Mouse (Mus musculus) intestine, embryonic 14.5 days (tissue): ENCODE results near the gene Nebl. TPM values are rescaled to one million over a fixed set of nuclear protein-coding genes. Genes with fewer than 3 reads are reported as not detected.

ENCODE experiments used
- ATAC-seq: fragments of 200-750 bp; cut with Nextera tagmentation; replicated peaks from 2 replicates; pipeline ENCODE4 v1.8.0; 2017; ENCODE audit warnings: low read depth, moderate number of reproducible peaks, moderate TSS enrichment, moderate library complexity; ENCODE audit not compliant: low FRiP score, low TSS enrichment
- DNase-seq: peaks from one replicate; pipeline ENCODE4 v3.0.0-alpha.2; 2018; ENCODE audit warnings: low spot score
- H3K27ac ChIP-seq: fragments of 300-500 bp; sonication (generic); 2 replicates; pipeline ENCODE4 v1.5.1; 2014; ENCODE audit warnings: low read depth, mild to moderate bottlenecking, control low read depth
- H3K27me3 ChIP-seq: fragments of 300-500 bp; sonication (generic); replicated peaks from 2 replicates; pipeline ENCODE4 v1.6.1; 2014; ENCODE audit warnings: low read length, control low read depth; ENCODE audit not compliant: control insufficient read depth, insufficient read depth
- H3K36me3 ChIP-seq: fragments of 300-500 bp; sonication (generic); 2 replicates; pipeline ENCODE4 v1.6.1; 2014; ENCODE audit warnings: low read length, control low read depth; ENCODE audit not compliant: control insufficient read depth, insufficient read depth
- H3K4me1 ChIP-seq: fragments of 300-500 bp; sonication (generic); replicated peaks from 2 replicates; pipeline ENCODE4 v1.6.1; 2014; ENCODE audit warnings: low read length, control low read depth, mixed read lengths; ENCODE audit not compliant: control insufficient read depth, insufficient read depth
- H3K4me2 ChIP-seq: fragments of 300-500 bp; sonication (generic); 2 replicates; pipeline ENCODE4 v1.6.1; 2014; ENCODE audit warnings: low read length
- H3K4me3 ChIP-seq: fragments of 300-500 bp; sonication (generic); 2 replicates; pipeline ENCODE4 v1.5.1; 2014; ENCODE audit warnings: low read depth, low read length, control low read depth, mixed read lengths
- H3K9ac ChIP-seq: fragments of 300-500 bp; sonication (generic); 2 replicates; pipeline ENCODE4 v1.6.1; 2014; ENCODE audit warnings: mild to moderate bottlenecking, low read length
- H3K9me3 ChIP-seq: fragments of 300-500 bp; sonication (generic); 2 replicates; pipeline ENCODE4 v1.6.1; 2016; ENCODE audit warnings: low read length, control low read depth; ENCODE audit not compliant: control insufficient read depth
- WGBS: fragments of 180-500 bp; shearing (Covaris S2); extraction: QIAGEN DNeasy Blood & Tissue Kit; methylation state at CpG from one replicate; pipeline ENCODE4 v1.1.7; 2014; 5-methylcytosine and 5-hydroxymethylcytosine counted together
- polyA plus RNA-seq: library from polyadenylated mRNA; unstranded; fragments of >200 nt; fragmentation: Nextera tagmentation; extraction: Ambion mirVana; gene quantifications from 2 replicates; pipeline ENCODE4 v1.2.1, GENCODE M21; 2014

The Nebl gene
- polyA plus RNA-seq, 1 experiment from 2014 or later, result 0.99 TPM

- no peaks in the 10 kb centered on the region for H3K9me3 ChIP-seq
- WGBS, result 67% methylated on average over 4 of the region's 4 CpGs
- no peaks in the 10 kb centered on the region for H3K27me3 ChIP-seq
- no peaks in the 10 kb centered on the region for H3K36me3 ChIP-seq
- no peak overlapping the region for H3K27ac ChIP-seq
- no peak for DNase-seq
- no peaks in the 10 kb centered on the region for H3K4me1 ChIP-seq
- no peak overlapping the region for H3K4me2 ChIP-seq
- no peak for ATAC-seq
- no peak overlapping the region for H3K9ac ChIP-seq
- H3K4me3 ChIP-seq, result no peak overlapping the region
These were observed 325.2 kb downstream of the Nebl start for GRCm38 (mm10) chr2:17405899-17406531.

GRCm38 (mm10) chr2:17402511-17402910 is 328.8 kb downstream of the Nebl start:
- ATAC-seq, result no peak
- DNase-seq, result no peak
- no peak overlapping the region for H3K4me2 ChIP-seq
- no peaks in the 10 kb centered on the region for H3K27me3 ChIP-seq
- H3K36me3 ChIP-seq, result no peaks in the 10 kb centered on the region
- no peak overlapping the region for H3K27ac ChIP-seq
- WGBS, result 60% methylated on average over 4 of the region's 4 CpGs
- no peaks in the 10 kb centered on the region for H3K9me3 ChIP-seq
- H3K4me1 ChIP-seq, result no peaks in the 10 kb centered on the region
- H3K9ac ChIP-seq, result no peak overlapping the region
- H3K4me3 ChIP-seq, result no peak overlapping the region

- Histone ChIP-seq H3K9me3 (no peaks in the 10 kb centered on the region), H3K4me2 (no peak overlapping the region), H3K27me3 (no peaks in the 10 kb centered on the region), H3K36me3 (no peaks in the 10 kb centered on the region), H3K4me1 (no peaks in the 10 kb centered on the region), H3K4me3 (no peak overlapping the region), H3K27ac (no peak overlapping the region), H3K9ac (no peak overlapping the region)
- DNase-seq (no peak), ATAC-seq (no peak)
- WGBS, result 82% methylated on average over 5 of the region's 5 CpGs
These were observed 335.0 kb downstream of the Nebl start for GRCm38 (mm10) chr2:17396235-17396634.

GRCm38 (mm10) chr2:17391389-17391788 is 339.9 kb downstream of the Nebl start:
- Histone ChIP-seq H3K4me1 (no peaks in the 10 kb centered on the region), H3K4me2 (no peak overlapping the region), H3K27me3 (no peaks in the 10 kb centered on the region), H3K27ac (no peak overlapping the region), H3K9me3 (no peaks in the 10 kb centered on the region), H3K9ac (no peak overlapping the region), H3K36me3 (no peaks in the 10 kb centered on the region), H3K4me3 (no peak overlapping the region)
- 84% methylated on average over 5 of the region's 5 CpGs for WGBS
- no peak for DNase-seq
- no peak for ATAC-seq

- Histone ChIP-seq H3K36me3 (no peaks in the 10 kb centered on the region), H3K4me2 (no peak overlapping the region), H3K9ac (no peak overlapping the region), H3K4me1 (no peaks in the 10 kb centered on the region), H3K9me3 (no peaks in the 10 kb centered on the region), H3K27me3 (no peaks in the 10 kb centered on the region), H3K4me3 (no peak overlapping the region), H3K27ac (no peak overlapping the region)
- WGBS, result 83% methylated on average over 7 of the region's 7 CpGs
- no peak for ATAC-seq
- no peak for DNase-seq
These were observed 340.6 kb downstream of the Nebl start for GRCm38 (mm10) chr2:17390513-17391200.

GRCm38 (mm10) chr2:17389886-17390285 is 341.4 kb downstream of the Nebl start:
- H3K9me3 ChIP-seq, result no peaks in the 10 kb centered on the region
- no peak overlapping the region for H3K4me2 ChIP-seq
- H3K27ac ChIP-seq, result no peak overlapping the region
- ATAC-seq (no peak), DNase-seq (no peak)
- no peak overlapping the region for H3K4me3 ChIP-seq
- H3K9ac ChIP-seq, result no peak overlapping the region
- H3K27me3 ChIP-seq, result no peaks in the 10 kb centered on the region
- no peaks in the 10 kb centered on the region for H3K36me3 ChIP-seq
- H3K4me1 ChIP-seq, result no peaks in the 10 kb centered on the region
- WGBS, result 84% methylated on average over 2 of the region's 2 CpGs

- no peak overlapping the region for H3K4me3 ChIP-seq
- ATAC-seq (no peak), DNase-seq (no peak)
- H3K27me3 ChIP-seq, result no peaks in the 10 kb centered on the region
- no peak overlapping the region for H3K27ac ChIP-seq
- H3K9me3 ChIP-seq, result no peaks in the 10 kb centered on the region
- H3K36me3 ChIP-seq, result no peaks in the 10 kb centered on the region
- WGBS, result 98% methylated on average over 4 of the region's 4 CpGs
- no peaks in the 10 kb centered on the region for H3K4me1 ChIP-seq
- no peak overlapping the region for H3K4me2 ChIP-seq
- no peak overlapping the region for H3K9ac ChIP-seq
These were observed 341.9 kb downstream of the Nebl start for GRCm38 (mm10) chr2:17389379-17389778.

- H3K4me1 ChIP-seq, result no peaks in the 10 kb centered on the region
- no peak overlapping the region for H3K4me3 ChIP-seq
- H3K27me3 ChIP-seq, result no peaks in the 10 kb centered on the region
- no peak for DNase-seq
- H3K36me3 ChIP-seq, result no peaks in the 10 kb centered on the region
- H3K4me2 ChIP-seq, result no peak overlapping the region
- no peak for ATAC-seq
- no peaks in the 10 kb centered on the region for H3K9me3 ChIP-seq
- H3K27ac ChIP-seq, result no peak overlapping the region
- WGBS, result 95% methylated on average over 1 of the region's 1 CpGs
- no peak overlapping the region for H3K9ac ChIP-seq
These were observed 349.0 kb downstream of the Nebl start for GRCm38 (mm10) chr2:17382227-17382626.

- H3K36me3 ChIP-seq, result no peaks in the 10 kb centered on the region
- no peak for DNase-seq
These were observed 355.3 kb downstream of the Nebl start for GRCm38 (mm10) chr2:17375916-17376315.

More at GRCm38 (mm10) chr2:17375916-17376315, 355.3 kb downstream of the Nebl start:
- WGBS, result 83% methylated on average over 2 of the region's 2 CpGs
- no peak for ATAC-seq
- H3K9me3 ChIP-seq, result no peaks in the 10 kb centered on the region
- H3K4me2 ChIP-seq, result no peak overlapping the region
- H3K9ac ChIP-seq, result no peak overlapping the region
- no peaks in the 10 kb centered on the region for H3K4me1 ChIP-seq
- H3K4me3 ChIP-seq, result no peak overlapping the region
- no peak overlapping the region for H3K27ac ChIP-seq
- H3K27me3 ChIP-seq, result no peaks in the 10 kb centered on the region
